In the genomic region with DNA sequence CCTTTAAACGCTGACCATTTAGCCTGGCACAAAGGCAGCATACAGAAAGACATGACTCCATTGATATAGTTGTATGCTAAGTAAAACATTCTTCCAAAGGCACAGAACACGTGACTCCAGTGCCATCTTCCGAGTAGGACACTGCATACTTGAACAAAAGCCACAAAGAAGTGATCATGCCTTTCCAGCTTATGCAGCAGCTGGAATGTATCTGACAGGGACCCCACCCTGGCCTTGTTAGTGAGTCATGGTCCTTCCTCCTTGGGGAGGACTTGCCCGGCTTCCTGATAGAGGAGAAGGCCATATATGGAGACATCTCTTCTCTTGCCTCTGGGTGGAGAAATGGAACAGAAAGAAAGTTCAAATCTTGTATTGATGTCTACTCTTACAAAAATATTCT, we compare ENCODE assay signal across 14 mouse cellular contexts.
DNase-seq lines count a peak whose midpoint lies in the region; ATAC-seq and TF ChIP-seq lines count a peak whose summit lies in the region.
"Had no signal": no experiment of that assay in that cellular context is flagged by ENCODE, and none has a peak within 500 bp of the region (broad histone marks: within the 10 kb centered on the region; RNA-seq: fewer than 3 reads in every experiment).

No protein-coding gene starts in this region.

- no peak for TF ChIP-seq CTCF in heart, adult 2 months (IDR thresholded peaks at IDR 0.05)
- no peak for TF ChIP-seq CTCF in embryonic fibroblast, embryonic 13.5 days (IDR thresholded peaks at IDR 0.05; ENCODE audit: borderline replicate concordance, insufficient read depth, low read length)

- H3K36me3 ChIP-seq in heart, adult 2 months (ENCODE audit: control insufficient read depth, insufficient read depth, low read length): no peaks in the 10 kb centered on the region
- no peaks in the 10 kb centered on the region for H3K36me3 ChIP-seq in heart, embryonic 12.5 days
- no peaks in the 10 kb centered on the region for H3K36me3 ChIP-seq in neural tube, embryonic 15.5 days
- H3K36me3 ChIP-seq: limb, embryonic 10.5 days; lung, embryonic 15.5 days had no signal

- H3K27ac ChIP-seq in heart, adult 2 months: no peak overlapping the region
- no peak overlapping the region for H3K27ac ChIP-seq in heart, embryonic 12.5 days (ENCODE audit: poor library complexity, severe bottlenecking)
- H3K27ac ChIP-seq in embryonic fibroblast, embryonic 13.5 days (ENCODE audit: insufficient read depth, low read length): peak overlapping the region; percentile 97
- no peak overlapping the region for H3K27ac ChIP-seq in neural tube, embryonic 15.5 days (replicated peaks)
- H3K27ac ChIP-seq: limb, embryonic 10.5 days; lung, embryonic 15.5 days had no signal

- no peak for ATAC-seq in heart, embryonic 12.5 days (ENCODE audit: insufficient number of reproducible peaks, low FRiP score)
- ATAC-seq in neural tube, embryonic 15.5 days (ENCODE audit: low FRiP score): no peak

- no peak overlapping the region for H3K4me2 ChIP-seq in heart, embryonic 12.5 days
- no peak overlapping the region for H3K4me2 ChIP-seq in neural tube, embryonic 15.5 days
- H3K4me2 ChIP-seq: lung, embryonic 15.5 days had no signal

- H3K4me1 ChIP-seq in heart, adult 2 months (ENCODE audit: control insufficient read depth, insufficient read depth, low read length): no peaks in the 10 kb centered on the region
- H3K4me1 ChIP-seq in heart, embryonic 12.5 days (replicated peaks): no peaks in the 10 kb centered on the region
- peaks cover 15% of the 10 kb centered on the region for H3K4me1 ChIP-seq in embryonic fibroblast, embryonic 13.5 days (ENCODE audit: control insufficient read depth, insufficient read depth, low read length)
- peaks cover 10% of the 10 kb centered on the region for H3K4me1 ChIP-seq in neural tube, embryonic 15.5 days
- H3K4me1 ChIP-seq: limb, embryonic 10.5 days; lung, embryonic 15.5 days had no signal

- no peaks in the 10 kb centered on the region for H3K79me2 ChIP-seq in heart, adult 2 months (replicated peaks; ENCODE audit: control insufficient read depth, insufficient read depth, low read length)

- TF ChIP-seq EP300 in heart, adult 2 months (IDR thresholded peaks at IDR 0.05; ENCODE audit: insufficient read depth, low read depth, low read length): no peak

- WGBS in heart, adult 2 months: 34% methylated on average over 4 of the region's 4 CpGs
- WGBS in heart, embryonic 12.5 days: 60% methylated on average over 4 of the region's 4 CpGs
- 87% methylated on average over 4 of the region's 4 CpGs for WGBS in neural tube, embryonic 15.5 days

- no peak overlapping the region for H3K9ac ChIP-seq in heart, adult 2 months (ENCODE audit: low read depth, low read length)
- H3K9ac ChIP-seq in heart, embryonic 12.5 days: no peak overlapping the region
- no peak overlapping the region for H3K9ac ChIP-seq in neural tube, embryonic 15.5 days (replicated peaks)
- H3K9ac ChIP-seq: lung, embryonic 15.5 days had no signal

- no peak overlapping the region for H3K4me3 ChIP-seq in heart, adult 2 months
- H3K4me3 ChIP-seq in heart, embryonic 12.5 days: no peak overlapping the region
- no peak overlapping the region for H3K4me3 ChIP-seq in embryonic fibroblast, embryonic 13.5 days (ENCODE audit: insufficient read depth, low read length)
- no peak overlapping the region for H3K4me3 ChIP-seq in neural tube, embryonic 15.5 days (replicated peaks)
- H3K4me3 ChIP-seq: erythroblast, embryonic 14.5 days; limb, embryonic 10.5 days; lung, embryonic 15.5 days had no signal

- no peaks in the 10 kb centered on the region for H3K27me3 ChIP-seq in heart, adult 2 months (ENCODE audit: control insufficient read depth, insufficient read depth, low read length)
- H3K27me3 ChIP-seq in heart, embryonic 12.5 days (replicated peaks): no peaks in the 10 kb centered on the region
- H3K27me3 ChIP-seq in neural tube, embryonic 15.5 days (replicated peaks): no peaks in the 10 kb centered on the region
- H3K27me3 ChIP-seq: lung, embryonic 15.5 days had no signal

- H3K9me3 ChIP-seq in heart, embryonic 12.5 days (replicated peaks): no peaks in the 10 kb centered on the region
- H3K9me3 ChIP-seq in neural tube, embryonic 15.5 days (replicated peaks): no peaks in the 10 kb centered on the region
- H3K9me3 ChIP-seq: limb, embryonic 10.5 days; lung, embryonic 15.5 days had no signal

- peak; percentile 33 to 44 for DNase-seq in heart, adult 2 months
- DNase-seq in 416B (ENCODE audit: low read depth): peak; percentile 2
- DNase-seq in lung, postnatal 25 days (ENCODE audit: low spot score): peak; percentile 6
- DNase-seq in left cerebral cortex, adult 9 months (ENCODE audit: low spot score in 2 of 2): no peak
- DNase-seq in right cerebral cortex, adult 2 months (ENCODE audit: low spot score in 2 of 2): no peak
- DNase-seq: adrenal gland, postnatal 25 days; cerebellum, postnatal 10 days; retina, postnatal 1 day had no signal

- TF ChIP-seq POLR2A in heart, adult 2 months (IDR thresholded peaks at IDR 0.05; ENCODE audit: insufficient read depth, low read depth, low read length): no peak
- TF ChIP-seq POLR2A in embryonic fibroblast, embryonic 13.5 days (IDR thresholded peaks at IDR 0.05; ENCODE audit: low read depth, low read length): 0 out of 2 replicates have a peak, but pooled peaks have one; percentile 4

- intact Hi-C loops in heart, adult 2 months (cut with DNase I): loop anchor here (5.0 kb wide), 1 partner anchor 749 kb away; a partner anchor contains a TSS

Comparison
In these comparisons a context has a peak if more than half of its experiments do, and no peak if none do; other contexts are left out.
1. DNase-seq: peak in heart, adult 2 months (2 of 2), 416B (single experiment) and lung, postnatal 25 days (single experiment); none in left cerebral cortex, adult 9 months (0 of 2) and right cerebral cortex, adult 2 months (0 of 2).